Mouse (Mus musculus) stomach, postnatal 0 days (tissue): ENCODE data around the gene Ttl. TPM values are rescaled to one million over a fixed set of nuclear protein-coding genes. Genes with fewer than 3 reads are reported as not detected.

Experiments
- ATAC-seq: fragments of 200-750 bp; cut with Nextera tagmentation; 2 replicates; pipeline ENCODE4 v1.8.0; 2017; ENCODE audit not compliant: low FRiP score, low TSS enrichment
- DNase-seq: peaks from one replicate; pipeline ENCODE4 v3.0.0-alpha.2; 2016; ENCODE audit warnings: low spot score
- H3K27ac ChIP-seq: fragments of 300-500 bp; sonication (generic); replicated peaks from 2 replicates; pipeline ENCODE4 v1.5.1; 2014; ENCODE audit warnings: mild to moderate bottlenecking, control low read depth
- H3K27me3 ChIP-seq: fragments of 300-500 bp; sonication (generic); 2 replicates; pipeline ENCODE4 v1.6.1; 2014; ENCODE audit warnings: low read length; ENCODE audit not compliant: control insufficient read depth, insufficient read depth
- H3K36me3 ChIP-seq: fragments of 300-500 bp; sonication (generic); 2 replicates; pipeline ENCODE4 v1.6.1; 2014; ENCODE audit warnings: low read length, mixed read lengths; ENCODE audit not compliant: control insufficient read depth, insufficient read depth
- H3K4me1 ChIP-seq: fragments of 300-500 bp; sonication (generic); replicated peaks from 2 replicates; pipeline ENCODE4 v1.6.1; 2014; ENCODE audit warnings: antibody characterized with exemption; ENCODE audit not compliant: control insufficient read depth, insufficient read depth
- H3K4me2 ChIP-seq: fragments of 300-500 bp; sonication (generic); replicated peaks from 2 replicates; pipeline ENCODE4 v1.6.1; 2014; ENCODE audit warnings: low read depth, mild to moderate bottlenecking, control low read depth, moderate library complexity
- H3K4me3 ChIP-seq: fragments of 300-500 bp; sonication (generic); 2 replicates; pipeline ENCODE4 v1.5.1; 2014; ENCODE audit warnings: low read depth, low read length, control low read depth
- H3K9ac ChIP-seq: fragments of 300-500 bp; sonication (generic); 2 replicates; pipeline ENCODE4 v1.6.1; 2014; ENCODE audit warnings: mild to moderate bottlenecking, low read length, control low read depth, mixed read lengths
- H3K9me3 ChIP-seq: fragments of 300-500 bp; sonication (generic); 2 replicates; pipeline ENCODE4 v1.6.1; 2016; ENCODE audit warnings: low read length; ENCODE audit not compliant: control insufficient read depth
- CTCF ChIP-seq: IDR thresholded peaks from 2 replicates; pipeline ENCODE4 v1.5.1; 2016; ENCODE audit warnings: antibody characterized with exemption, low read depth, mild to moderate bottlenecking, moderate library complexity
- EP300 ChIP-seq: optimal IDR thresholded peaks from 2 replicates; pipeline ENCODE3; 2016; ENCODE audit warnings: antibody characterized with exemption
- WGBS: fragments of 180-500 bp; shearing (Covaris S2); extraction: QIAGEN DNeasy Blood & Tissue Kit; methylation state at CpG from one replicate; pipeline ENCODE4 v1.1.7; 2014; 5-methylcytosine and 5-hydroxymethylcytosine counted together
- polyA plus RNA-seq: library from polyadenylated mRNA; unstranded; fragments of >200 nt; fragmentation: Nextera tagmentation; extraction: Ambion mirVana; gene quantifications from 2 replicates; pipeline ENCODE4 v1.2.1, GENCODE M21; 2015

The Ttl gene
- polyA plus RNA-seq, 1 experiment from 2014 or later, result 7.1 TPM

DNA sequence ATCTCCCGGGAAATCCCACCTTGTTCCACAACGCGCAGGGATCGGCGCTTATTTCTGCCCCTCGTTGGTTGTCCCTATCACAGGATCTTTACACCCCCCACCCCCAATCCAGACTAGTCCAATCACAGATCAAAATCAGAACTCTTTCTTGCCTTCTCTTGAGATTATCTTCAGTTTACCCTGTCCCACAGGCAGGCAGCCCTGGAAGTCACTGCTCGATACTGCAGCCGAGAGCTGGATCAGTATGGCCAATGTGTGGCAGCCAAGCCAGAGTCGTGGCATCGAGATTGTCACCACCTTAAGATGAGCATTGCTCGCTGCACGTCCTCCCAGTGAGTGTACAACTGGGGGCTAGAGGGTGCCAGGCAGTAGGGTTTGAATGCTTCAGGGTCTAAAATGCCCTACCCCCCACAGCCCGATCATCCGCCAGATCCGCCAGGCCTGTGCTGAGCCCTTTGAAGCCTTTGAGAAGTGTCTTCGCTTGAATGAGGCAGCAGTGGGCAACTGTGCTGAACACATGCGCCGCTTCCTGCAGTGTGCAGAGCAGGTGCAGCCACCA, 64.3 kb downstream of the Ttl start:
- peak overlapping the region; percentile 70 for H3K4me2 ChIP-seq
- H3K9ac ChIP-seq, result peak overlapping the region; percentile 55
- 33% methylated on average over 18 of the region's 18 CpGs for WGBS
- H3K27ac ChIP-seq, result peak overlapping the region; percentile 84
- ATAC-seq, result peak; percentile 41
- no peak for DNase-seq
- H3K36me3 ChIP-seq, result peaks cover 12% of the 10 kb centered on the region; the same call in 1 of the 2 replicates
- H3K9me3 ChIP-seq, result 0 out of 2 replicates have a peak, but pooled peaks cover 4% of the 10 kb centered on the region
- H3K4me1 ChIP-seq, result 0 out of 2 replicates have a peak, but pooled peaks cover 4% of the 10 kb centered on the region
- no peak for TF ChIP-seq EP300
- no peak for TF ChIP-seq CTCF
- peak overlapping the region; percentile 72 for H3K4me3 ChIP-seq
- H3K27me3 ChIP-seq, result no peaks in the 10 kb centered on the region

- Histone ChIP-seq H3K27me3 (no peaks in the 10 kb centered on the region), H3K4me1 (0 out of 2 replicates have a peak, but pooled peaks cover 4% of the 10 kb centered on the region), H3K36me3 (peaks cover 6% of the 10 kb centered on the region; the same call in 1 of the 2 replicates), H3K9ac (no peak overlapping the region), H3K9me3 (0 out of 2 replicates have a peak, but pooled peaks cover 4% of the 10 kb centered on the region), H3K27ac (no peak overlapping the region), H3K4me3 (no peak overlapping the region), H3K4me2 (no peak overlapping the region)
- no peak for TF ChIP-seq CTCF
- TF ChIP-seq EP300, result no peak
- WGBS, result 74% methylated on average over 2 of the region's 2 CpGs
- ATAC-seq, result no peak
- no peak for DNase-seq
These were observed 65.0 kb downstream of the Ttl start for GRCm38 (mm10) chr2:129130776-129131175.

GRCm38 (mm10) chr2:129132231-129132630, 66.5 kb downstream of the Ttl start:
- Histone ChIP-seq H3K4me3 (no peak overlapping the region), H3K27me3 (no peaks in the 10 kb centered on the region), H3K4me2 (no peak overlapping the region), H3K27ac (no peak overlapping the region), H3K4me1 (0 out of 2 replicates have a peak, but pooled peaks cover 4% of the 10 kb centered on the region), H3K36me3 (peaks cover 4% of the 10 kb centered on the region; the same call in 1 of the 2 replicates), H3K9me3 (0 out of 2 replicates have a peak, but pooled peaks cover 4% of the 10 kb centered on the region), H3K9ac (no peak overlapping the region)
- WGBS, result 93% methylated on average over 7 of the region's 7 CpGs
- no peak for TF ChIP-seq EP300
- TF ChIP-seq CTCF, result peak; percentile 29; the same call in 1 of the 2 replicates
- no peak for DNase-seq
- ATAC-seq, result no peak

GRCm38 (mm10) chr2:129133006-129133805, 67.5 kb downstream of the Ttl start:
- no peak overlapping the region for H3K9ac ChIP-seq
- no peak overlapping the region for H3K4me2 ChIP-seq
- no peak overlapping the region for H3K4me3 ChIP-seq
- ATAC-seq (no peak), DNase-seq (no peak)
- TF ChIP-seq CTCF (no peak), EP300 (no peak)
- 0 out of 2 replicates have a peak, but pooled peaks cover 4% of the 10 kb centered on the region for H3K9me3 ChIP-seq
- no peaks in the 10 kb centered on the region for H3K27me3 ChIP-seq
- 95% methylated on average over 14 of the region's 14 CpGs for WGBS
- H3K27ac ChIP-seq, result no peak overlapping the region
- peaks cover 4% of the 10 kb centered on the region; the same call in 1 of the 2 replicates for H3K36me3 ChIP-seq
- H3K4me1 ChIP-seq, result 0 out of 2 replicates have a peak, but pooled peaks cover 4% of the 10 kb centered on the region

GRCm38 (mm10) chr2:129139906-129140305, 74.2 kb downstream of the Ttl start:
- no peak for ATAC-seq

More at GRCm38 (mm10) chr2:129139906-129140305, 74.2 kb downstream of the Ttl start:
- Histone ChIP-seq H3K27me3 (no peaks in the 10 kb centered on the region), H3K4me1 (no peaks in the 10 kb centered on the region), H3K27ac (no peak overlapping the region), H3K36me3 (no peaks in the 10 kb centered on the region), H3K9ac (no peak overlapping the region), H3K4me2 (no peak overlapping the region), H3K4me3 (no peak overlapping the region), H3K9me3 (no peaks in the 10 kb centered on the region)
- TF ChIP-seq EP300 (no peak), CTCF (no peak)
- 86% methylated on average over 10 of the region's 10 CpGs for WGBS
- DNase-seq, result no peak

Other genes starting within 250 kb of the Ttl start
- gene Tmem87b, start 247.8 kb upstream of the Ttl start, polyA plus RNA-seq, result 26.4 and 31.9 TPM in 2 replicates
- gene Fbln7, start 203.0 kb upstream of the Ttl start, polyA plus RNA-seq, result 2.3 and 2.5 TPM in 2 replicates
- 4.6 and 4.8 TPM in 2 replicates for gene Zc3h8, start 121.9 kb upstream of the Ttl start, polyA plus RNA-seq
- gene Zc3h6, start 98.5 kb upstream of the Ttl start, polyA plus RNA-seq, result 2.3 and 2.6 TPM in 2 replicates
- gene Gm10762, start 98.2 kb upstream of the Ttl start, polyA plus RNA-seq, result 11.5 and 11.8 TPM in 2 replicates
- 0.16 and 0.22 TPM in 2 replicates for gene Vinac1, start 17.8 kb upstream of the Ttl start, polyA plus RNA-seq
- 9.3 and 9.5 TPM in 2 replicates for gene Polr1b, start 35.1 kb downstream of the Ttl start, polyA plus RNA-seq
- 15.5 and 15.8 TPM in 2 replicates for gene Chchd5, start 63.8 kb downstream of the Ttl start, polyA plus RNA-seq
- gene Slc20a1, start 132.8 kb downstream of the Ttl start, polyA plus RNA-seq, result 8.9 TPM in 2 replicates
- gene Ckap2l, start 231.3 kb downstream of the Ttl start, polyA plus RNA-seq, result 9.0 and 9.8 TPM in 2 replicates
- gene Il1a, start 244.0 kb downstream of the Ttl start, polyA plus RNA-seq, result 4.6 and 5.8 TPM in 2 replicates